In the genomic region with DNA sequence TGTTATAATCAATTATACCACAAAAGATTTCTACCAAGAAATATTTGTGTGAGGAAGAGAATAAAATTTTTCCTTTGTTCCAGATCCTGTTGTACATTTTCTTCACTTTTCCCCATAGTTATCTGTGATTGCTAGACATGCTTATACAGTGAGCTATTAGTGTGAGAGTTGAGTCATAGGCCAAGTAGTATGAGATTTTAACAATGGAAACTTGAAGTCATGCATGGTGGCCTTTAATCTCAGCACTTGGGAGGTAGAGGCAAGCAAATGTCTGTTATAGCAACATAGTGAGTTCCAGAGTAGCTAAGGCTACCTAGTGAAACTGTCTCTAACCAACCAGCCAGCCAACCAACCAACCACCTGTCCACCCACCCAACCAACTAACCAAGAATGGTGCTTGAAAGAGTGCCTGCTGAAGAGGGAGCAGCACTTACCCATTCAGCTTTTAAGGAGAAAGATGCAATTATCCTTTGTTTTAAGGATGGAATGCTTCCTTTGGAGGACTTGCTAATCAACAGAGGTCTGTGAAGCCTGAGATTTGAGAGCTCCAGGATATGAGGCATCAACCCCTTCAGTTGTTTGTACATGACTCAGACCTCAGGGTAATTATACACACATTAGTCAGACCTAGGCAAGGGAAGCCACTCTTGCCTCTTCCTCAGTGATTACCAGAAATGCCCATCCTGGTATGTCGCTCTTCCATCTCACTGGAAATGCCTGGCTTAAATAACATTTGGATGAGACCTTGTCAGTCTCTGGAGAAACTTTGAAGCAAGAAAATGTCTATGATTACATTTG, we compare ENCODE assay signal across 23 mouse cellular contexts. TPM values are rescaled to one million over a fixed set of nuclear protein-coding genes. Genes with fewer than 3 reads are reported as not detected.
DNase-seq lines count a peak whose midpoint lies in the region; TF ChIP-seq lines count a peak whose summit lies in the region.
"Had no signal": no experiment of that assay in that cellular context is flagged by ENCODE, and none has a peak within 500 bp of the region (broad histone marks: within the 10 kb centered on the region; RNA-seq: fewer than 3 reads in every experiment).

No protein-coding gene starts in this region.

- H3K4me3 ChIP-seq in embryonic fibroblast, embryonic 13.5 days (ENCODE audit: insufficient read depth, low read length): no peak overlapping the region
- H3K4me3 ChIP-seq: embryonic facial prominence, embryonic 10.5 days; embryonic facial prominence, embryonic 15.5 days; heart, embryonic 12.5 days; midbrain, embryonic 12.5 days; neural tube, embryonic 13.5 days had no signal

- intact Hi-C loops in heart, postnatal 14 days (cut with DNase I): no loop called here

- DNase-seq in heart, adult 11 months: peak; percentile 37
- no peak for DNase-seq in heart, postnatal 14 days
- DNase-seq in Muller cell, postnatal 12 days (ENCODE audit: inconsistent ontology term): peak; percentile 87
- no peak for DNase-seq in lung, postnatal 10 days
- DNase-seq in cerebellum, postnatal 14 days: no peak
- DNase-seq in embryo, embryonic 11 days: no peak
- DNase-seq: adrenal gland, postnatal 10 days; cerebellum, adult 11-12 months; cerebellum, adult 9-11 months; gastrocnemius, postnatal 25 days; heart, adult 18-20 months; kidney, postnatal 25 days; liver; lung, adult 2 months; thymus, postnatal 14 days had no signal

- peaks cover 26% of the 10 kb centered on the region for H3K4me1 ChIP-seq in embryonic fibroblast, embryonic 13.5 days (ENCODE audit: control insufficient read depth, insufficient read depth, low read length)
- H3K4me1 ChIP-seq: embryonic facial prominence, embryonic 10.5 days; embryonic facial prominence, embryonic 15.5 days; heart, embryonic 12.5 days; midbrain, embryonic 12.5 days; neural tube, embryonic 13.5 days had no signal

- no peak for TF ChIP-seq POLR2A in embryonic fibroblast, embryonic 13.5 days (IDR thresholded peaks at IDR 0.05; ENCODE audit: low read depth, low read length)

- no peak for TF ChIP-seq CTCF in embryonic fibroblast, embryonic 13.5 days (IDR thresholded peaks at IDR 0.05; ENCODE audit: borderline replicate concordance, insufficient read depth, low read length)

- H3K27ac ChIP-seq in embryonic fibroblast, embryonic 13.5 days (ENCODE audit: insufficient read depth, low read length): peak overlapping the region; percentile 100
- H3K27ac ChIP-seq: embryonic facial prominence, embryonic 10.5 days; embryonic facial prominence, embryonic 15.5 days; hindbrain, embryonic 14.5 days; liver, embryonic 14.5 days; midbrain, embryonic 12.5 days; neural tube, embryonic 13.5 days had no signal

RNA-seq across cellular contexts. Expression of a gene that starts 52.0 kb away (rescaled TPM):
- 10 to 100 TPM; 24.4 to 29.0 TPM for total RNA-seq in heart, postnatal 14 days (2021)
- 30.3 and 47.0 TPM in 2 replicates for polyA plus RNA-seq in embryonic fibroblast, embryonic 13.5 days (2011; ENCODE audit: insufficient read length, low read depth, missing spikeins)

RNA-seq across cellular contexts. Expression of a gene that starts 52.1 kb away (rescaled TPM):
- total RNA-seq in heart, postnatal 14 days (2021): 10 to 100 TPM; 11.4 to 11.6 TPM
- polyA plus RNA-seq in embryonic fibroblast, embryonic 13.5 days (2011; ENCODE audit: insufficient read length, low read depth, missing spikeins): 14.0 and 15.4 TPM in 2 replicates

Comparison
In these comparisons a context has a peak if more than half of its experiments do, and no peak if none do; other contexts are left out.
1. DNase-seq: peak in heart, adult 11 months (single experiment) and Muller cell, postnatal 12 days (single experiment); none in heart, postnatal 14 days (0 of 2), lung, postnatal 10 days (single experiment), cerebellum, postnatal 14 days (0 of 2) and embryo, embryonic 11 days (single experiment).